Mouse (Mus musculus) liver, embryonic 16.5 days (tissue): ENCODE results near the gene Snx27. TPM values are rescaled to one million over a fixed set of nuclear protein-coding genes. Genes with fewer than 3 reads are reported as not detected.
A peak's percentile ranks its signal among the peaks of the same experiment; 100 is the strongest.

ENCODE experiments used
- ATAC-seq: fragments of 200-750 bp; cut with Nextera tagmentation; 2 replicates; pipeline ENCODE4 v1.8.0; 2017; ENCODE audit warnings: low read depth, mild to moderate bottlenecking, moderate number of reproducible peaks, moderate library complexity
- H3K27ac ChIP-seq: fragments of 300-500 bp; sonication (generic); 2 replicates; pipeline ENCODE4 v1.5.1; 2014; ENCODE audit warnings: mild to moderate bottlenecking, low read length
- H3K27me3 ChIP-seq: fragments of 300-500 bp; sonication (generic); 2 replicates; pipeline ENCODE4 v1.6.1; 2014; ENCODE audit warnings: low read depth, low read length, mixed read lengths; ENCODE audit not compliant: control insufficient read depth, insufficient read depth
- H3K36me3 ChIP-seq: fragments of 300-500 bp; sonication (generic); 2 replicates; pipeline ENCODE4 v1.6.1; 2014; ENCODE audit warnings: mild to moderate bottlenecking; ENCODE audit not compliant: control insufficient read depth, insufficient read depth
- H3K4me1 ChIP-seq: fragments of 300-500 bp; sonication (generic); 2 replicates; pipeline ENCODE4 v1.6.1; 2014; ENCODE audit warnings: low read depth, low read length, mixed read lengths; ENCODE audit not compliant: control insufficient read depth
- H3K4me2 ChIP-seq: fragments of 300-500 bp; sonication (generic); 2 replicates; pipeline ENCODE4 v1.6.1; 2014; ENCODE audit warnings: low read depth, low read length, mixed read lengths
- H3K4me3 ChIP-seq: fragments of 300-500 bp; sonication (generic); 2 replicates; pipeline ENCODE4 v1.5.1; 2014; ENCODE audit warnings: low read depth, mild to moderate bottlenecking, low read length
- H3K9ac ChIP-seq: fragments of 300-500 bp; sonication (generic); 2 replicates; pipeline ENCODE4 v1.6.1; 2014; ENCODE audit warnings: low read depth, low read length
- H3K9me3 ChIP-seq: fragments of 300-500 bp; sonication (generic); replicated peaks from 2 replicates; pipeline ENCODE4 v1.6.1; 2016; ENCODE audit warnings: low read length; ENCODE audit not compliant: control insufficient read depth
- WGBS: fragments of 180-500 bp; shearing (Covaris S2); extraction: QIAGEN DNeasy Blood & Tissue Kit; methylation state at CpG from one replicate; pipeline ENCODE4 v1.1.7; 2014; ENCODE audit not compliant: insufficient replicate concordance; 5-methylcytosine and 5-hydroxymethylcytosine counted together
- polyA plus RNA-seq: library from polyadenylated mRNA; unstranded; fragments of >200 nt; fragmentation: Nextera tagmentation; extraction: Ambion mirVana; gene quantifications from 2 replicates; pipeline ENCODE4 v1.2.1, GENCODE M21; 2015

Gene Snx27
- polyA plus RNA-seq, 1 experiment from 2014 or later: 12.3 TPM

DNA sequence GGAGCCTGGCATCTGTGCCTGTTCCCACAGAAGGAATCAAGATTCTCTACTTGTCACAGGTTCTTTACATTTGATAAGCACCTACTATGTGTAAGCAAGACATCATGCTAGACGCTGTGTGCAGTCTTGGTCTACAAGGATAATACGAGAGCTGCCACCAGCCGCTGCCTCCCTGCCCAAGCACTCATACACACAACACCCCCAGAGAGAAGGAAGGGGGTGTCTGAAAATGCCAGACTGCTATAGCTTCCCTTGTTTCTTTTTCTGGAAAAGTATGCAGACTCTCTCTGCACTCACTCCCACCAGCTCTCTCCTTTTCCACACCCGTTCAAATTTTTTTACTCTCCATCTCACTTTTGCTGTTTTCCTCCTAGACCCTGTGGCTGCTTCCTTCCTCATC, 105.1 kb downstream of the Snx27 start:
- H3K36me3 ChIP-seq: no peaks in the 10 kb centered on the region
- H3K27ac ChIP-seq: no peak overlapping the region
- no peak overlapping the region for H3K4me3 ChIP-seq
- no peaks in the 10 kb centered on the region; the same call in none of the 2 replicates for H3K4me1 ChIP-seq
- H3K9ac ChIP-seq: no peak overlapping the region
- peaks cover 32% of the 10 kb centered on the region for H3K27me3 ChIP-seq
- H3K9me3 ChIP-seq: no peaks in the 10 kb centered on the region
- 57% methylated on average over 4 of the region's 4 CpGs for WGBS
- no peak for ATAC-seq
- H3K4me2 ChIP-seq: no peak overlapping the region

GRCm38 (mm10) chr3:94476301-94477035, 106.0 kb downstream of the Snx27 start:
- 37% methylated on average over 8 of the region's 8 CpGs for WGBS
- no peaks in the 10 kb centered on the region for H3K36me3 ChIP-seq
- H3K9me3 ChIP-seq: no peaks in the 10 kb centered on the region
- no peak for ATAC-seq
- H3K4me1 ChIP-seq: no peaks in the 10 kb centered on the region; the same call in none of the 2 replicates
- peaks cover 33% of the 10 kb centered on the region for H3K27me3 ChIP-seq
- no peak overlapping the region for H3K4me2 ChIP-seq
- H3K27ac ChIP-seq: no peak overlapping the region
- H3K9ac ChIP-seq: no peak overlapping the region
- H3K4me3 ChIP-seq: no peak overlapping the region

GRCm38 (mm10) chr3:94473567-94474232, 108.8 kb downstream of the Snx27 start:
- no peak overlapping the region for H3K4me3 ChIP-seq
- no peak overlapping the region for H3K27ac ChIP-seq
- no peak for ATAC-seq
- 33% methylated on average over 5 of the region's 5 CpGs for WGBS
- no peaks in the 10 kb centered on the region for H3K36me3 ChIP-seq
- no peaks in the 10 kb centered on the region; the same call in none of the 2 replicates for H3K4me1 ChIP-seq
- no peak overlapping the region for H3K9ac ChIP-seq
- H3K9me3 ChIP-seq: no peaks in the 10 kb centered on the region
- peaks cover 7% of the 10 kb centered on the region for H3K27me3 ChIP-seq
- H3K4me2 ChIP-seq: no peak overlapping the region

DNA sequence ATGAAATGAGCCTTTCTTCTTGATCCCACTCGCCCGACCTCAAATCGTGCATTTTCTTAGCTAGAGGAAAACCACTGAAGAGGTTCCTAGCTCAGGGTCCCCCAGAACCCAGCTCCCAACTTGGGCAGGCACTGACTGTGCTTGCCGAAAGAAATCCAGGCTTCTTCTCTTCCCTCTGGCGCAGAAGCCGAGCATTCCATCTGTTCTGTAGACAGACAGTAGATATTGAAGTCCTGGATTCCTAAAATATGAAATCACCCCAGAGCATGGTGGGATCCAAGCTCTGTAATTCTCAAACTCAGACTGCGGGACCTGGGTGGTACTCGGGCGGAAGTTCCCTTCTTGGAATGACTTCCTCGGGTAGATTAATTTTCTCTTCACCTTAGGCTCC, 109.4 kb downstream of the Snx27 start:
- no peak overlapping the region for H3K27ac ChIP-seq
- no peak overlapping the region for H3K4me2 ChIP-seq
- H3K36me3 ChIP-seq: no peaks in the 10 kb centered on the region
- H3K9me3 ChIP-seq: no peaks in the 10 kb centered on the region
- H3K4me3 ChIP-seq: no peak overlapping the region
- 60% methylated on average over 10 of the region's 10 CpGs for WGBS
- no peaks in the 10 kb centered on the region; the same call in none of the 2 replicates for H3K4me1 ChIP-seq
- H3K27me3 ChIP-seq: peaks cover 4% of the 10 kb centered on the region
- ATAC-seq: no peak
- no peak overlapping the region for H3K9ac ChIP-seq

DNA sequence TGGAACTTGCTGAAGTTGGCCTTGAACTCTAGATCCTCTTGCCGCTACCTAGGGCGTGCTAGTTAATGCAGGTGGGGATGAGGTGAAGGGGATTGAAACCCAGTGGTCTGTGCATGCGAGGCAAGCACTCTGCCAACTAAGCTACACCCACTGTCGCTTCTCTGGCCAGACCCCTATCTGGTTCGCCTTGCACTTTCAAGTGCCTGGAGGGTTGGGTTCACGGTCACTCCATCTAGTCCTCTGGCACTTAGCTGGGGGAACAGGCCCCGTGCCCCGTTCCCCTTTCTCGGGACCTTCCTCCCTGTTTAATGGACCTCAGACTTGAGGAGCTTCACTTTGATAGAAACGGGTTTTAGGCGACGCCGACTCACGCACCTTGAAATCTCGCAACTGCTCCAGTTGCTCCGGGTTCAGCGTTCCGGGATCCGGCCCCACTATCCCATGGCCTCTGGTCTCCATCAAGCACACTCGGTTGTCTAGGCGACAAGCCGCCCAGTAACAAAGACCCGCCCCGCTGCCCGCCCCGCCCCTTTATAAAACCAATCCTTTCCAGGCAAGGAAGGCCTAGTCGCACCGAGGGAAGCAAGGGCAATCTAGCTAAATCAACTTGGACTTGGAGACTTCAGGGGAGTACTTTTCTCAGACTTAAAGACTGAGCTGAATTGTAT, 109.9 kb downstream of the Snx27 start:
- no peak overlapping the region for H3K4me3 ChIP-seq
- H3K27ac ChIP-seq: no peak overlapping the region
- no peaks in the 10 kb centered on the region for H3K36me3 ChIP-seq
- H3K9ac ChIP-seq: no peak overlapping the region
- 0 out of 2 replicates have a peak, but pooled peaks have one; percentile 24 for ATAC-seq
- 20% methylated on average over 28 of the region's 28 CpGs for WGBS
- H3K4me2 ChIP-seq: no peak overlapping the region
- no peaks in the 10 kb centered on the region; the same call in 1 of the 2 replicates for H3K4me1 ChIP-seq
- peaks cover 5% of the 10 kb centered on the region for H3K27me3 ChIP-seq
- no peaks in the 10 kb centered on the region for H3K9me3 ChIP-seq

DNA sequence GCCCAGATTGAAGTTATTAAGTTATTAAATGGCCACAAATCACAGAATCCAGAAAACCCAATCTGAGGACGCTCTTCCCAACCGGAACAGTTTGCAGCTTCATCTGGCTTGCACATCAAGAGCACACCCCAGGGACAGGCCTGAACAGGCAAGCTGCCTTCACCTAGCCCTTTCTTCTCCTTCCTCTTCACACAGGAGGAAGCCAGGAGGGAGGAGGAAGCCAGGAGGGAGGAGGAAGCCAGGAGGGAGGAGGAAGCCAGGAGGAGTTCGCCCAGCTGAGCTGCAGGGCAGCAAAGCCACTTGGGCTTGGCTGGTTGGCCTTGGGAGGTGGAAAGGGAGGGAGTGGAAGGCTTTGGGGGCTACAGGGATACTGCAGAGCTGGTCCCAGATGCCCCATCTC, 113.6 kb downstream of the Snx27 start:
- H3K27ac ChIP-seq: no peak overlapping the region
- H3K9ac ChIP-seq: no peak overlapping the region
- H3K4me3 ChIP-seq: no peak overlapping the region
- no peak overlapping the region for H3K4me2 ChIP-seq
- no peaks in the 10 kb centered on the region; the same call in 1 of the 2 replicates for H3K4me1 ChIP-seq
- 38% methylated on average over 3 of the region's 3 CpGs for WGBS
- H3K9me3 ChIP-seq: no peaks in the 10 kb centered on the region
- peaks cover 5% of the 10 kb centered on the region for H3K27me3 ChIP-seq
- H3K36me3 ChIP-seq: no peaks in the 10 kb centered on the region
- ATAC-seq: no peak

DNA sequence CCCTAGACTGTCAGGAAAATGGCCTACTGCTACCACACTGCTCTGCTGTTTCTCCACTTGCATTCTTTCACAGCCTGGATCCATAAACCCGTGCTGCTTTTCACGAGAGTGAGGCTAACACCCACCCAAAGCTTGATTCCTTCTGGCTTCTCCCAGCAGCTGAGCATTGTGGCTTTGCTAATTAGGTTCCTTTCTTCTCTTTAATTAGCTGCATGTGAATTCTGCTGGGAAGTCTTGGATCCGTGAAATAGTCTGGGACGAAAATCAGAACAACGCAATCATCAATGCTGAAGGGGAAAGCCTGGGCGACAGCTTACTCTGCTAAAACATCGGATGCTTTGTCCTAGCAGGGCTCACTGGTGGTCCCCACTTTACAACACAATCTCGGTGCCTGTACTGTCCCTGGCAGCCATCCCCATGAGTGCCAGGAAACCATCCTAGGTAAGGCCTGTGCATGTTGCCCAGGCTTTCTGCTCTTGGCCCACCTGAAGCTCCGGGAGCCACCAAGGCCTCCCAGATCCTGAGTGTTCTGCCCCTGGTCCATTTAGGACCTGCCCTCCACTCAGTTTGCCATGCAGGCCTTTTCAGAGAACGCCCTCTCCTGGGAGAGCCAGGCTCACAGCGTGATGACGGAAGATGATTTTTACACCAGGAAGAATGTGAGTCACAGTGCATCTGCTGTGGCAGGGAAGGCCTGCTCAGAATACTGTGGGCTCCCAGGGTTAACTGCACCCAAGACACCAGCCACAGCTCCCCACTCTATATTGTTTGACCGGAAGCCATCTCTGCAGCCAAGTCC, 116.7 kb downstream of the Snx27 start:
- H3K27me3 ChIP-seq: peaks cover 2% of the 10 kb centered on the region; the same call in 1 of the 2 replicates
- no peaks in the 10 kb centered on the region for H3K4me1 ChIP-seq
- whole genome bisulfite sequencing: 65% methylated on average over 13 of the region's 13 CpGs
- H3K36me3 ChIP-seq: no peaks in the 10 kb centered on the region
- no peak for ATAC-seq
- no peak overlapping the region for H3K9ac ChIP-seq
- no peak overlapping the region for H3K27ac ChIP-seq
- no peak overlapping the region for H3K4me3 ChIP-seq
- no peak overlapping the region for H3K4me2 ChIP-seq
- H3K9me3 ChIP-seq: no peaks in the 10 kb centered on the region

DNA sequence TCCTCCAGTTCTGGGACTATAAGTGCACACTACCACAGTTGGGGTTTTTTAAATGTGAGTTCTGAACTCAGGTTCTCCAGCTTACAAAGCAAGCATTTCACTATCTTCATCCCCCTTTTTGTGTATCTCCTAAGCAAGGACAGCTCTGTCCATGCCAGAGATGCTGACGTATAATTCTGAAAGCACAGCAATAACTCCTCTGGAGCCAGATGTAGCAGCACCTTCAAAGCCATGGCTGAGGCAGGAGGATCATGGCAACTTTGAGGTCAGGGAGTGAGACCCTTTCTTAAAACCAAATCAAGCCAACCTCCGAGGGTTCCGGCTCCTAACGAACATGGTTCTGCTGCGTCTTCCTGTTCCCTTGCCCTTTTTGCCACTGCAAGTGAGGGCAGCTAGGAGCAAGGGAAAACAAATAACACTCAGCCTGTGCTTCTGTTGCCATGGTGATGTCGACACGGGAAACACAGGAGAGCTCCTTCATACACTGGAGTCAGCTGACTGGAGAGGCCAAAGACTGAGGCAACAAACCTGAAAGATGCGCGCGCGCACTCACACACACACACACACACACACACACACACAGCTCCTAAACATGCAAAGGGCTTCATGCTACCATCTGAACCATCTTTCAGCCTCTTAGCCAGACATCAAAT, 118.5 kb downstream of the Snx27 start:
- ATAC-seq: peak; percentile 41; the same call in 1 of the 2 replicates
- H3K27me3 ChIP-seq: peaks cover 2% of the 10 kb centered on the region; the same call in 1 of the 2 replicates
- no peak overlapping the region for H3K4me3 ChIP-seq
- no peaks in the 10 kb centered on the region for H3K9me3 ChIP-seq
- WGBS: 63% methylated on average over 11 of the region's 11 CpGs
- no peak overlapping the region for H3K9ac ChIP-seq
- no peaks in the 10 kb centered on the region for H3K4me1 ChIP-seq
- H3K27ac ChIP-seq: no peak overlapping the region
- no peaks in the 10 kb centered on the region for H3K36me3 ChIP-seq
- H3K4me2 ChIP-seq: no peak overlapping the region
